Mouse (Mus musculus): ENCODE measurements around the gene Strn4.

The Strn4 gene

GRCm38 (mm10) chr7:16810920-16811648 lies 4.6 kb upstream of the Strn4 start:
- 24% methylated on average over 90 of the region's 90 CpGs for WGBS

GRCm38 (mm10) chr7:16811649-16812070 lies 4.0 kb upstream of the Strn4 start:
- 31% methylated on average over 17 of the region's 17 CpGs for WGBS

- WGBS = 57% methylated on average over 2 of the region's 2 CpGs
Observed at GRCm38 (mm10) chr7:16812505-16812904, 3.2 kb upstream of the Strn4 start.

- 0% methylated on average over 55 of the region's 55 CpGs for whole genome bisulfite sequencing
Observed at GRCm38 (mm10) chr7:16816078-16816474, 387 bp downstream of the Strn4 start.

- WGBS = under 1% methylated on average over 64 of the region's 64 CpGs
Observed at GRCm38 (mm10) chr7:16816475-16817122, 910 bp downstream of the Strn4 start, which contains the start of gene Fkrp. TSS of gene Fkrp (minus strand) at chr7:16816732.

GRCm38 (mm10) chr7:16817693-16818092 lies 2.0 kb downstream of the Strn4 start:
- WGBS = 15% methylated on average over 3 of the region's 3 CpGs

- 40% methylated on average over 5 of the region's 5 CpGs for WGBS
Observed at GRCm38 (mm10) chr7:16819794-16820193, 4.1 kb downstream of the Strn4 start.

- 22% methylated on average over 5 of the region's 5 CpGs for WGBS
Observed at GRCm38 (mm10) chr7:16820271-16820763, 4.6 kb downstream of the Strn4 start.

- 39% methylated on average over 3 of the region's 3 CpGs for WGBS
Observed at GRCm38 (mm10) chr7:16821091-16821490, 5.4 kb downstream of the Strn4 start.

- 17% methylated on average over 4 of the region's 4 CpGs for WGBS
Observed at GRCm38 (mm10) chr7:16821669-16822101, 6.0 kb downstream of the Strn4 start.

GRCm38 (mm10) chr7:16823734-16824133 lies 8.0 kb downstream of the Strn4 start:
- 23% methylated on average over 5 of the region's 5 CpGs for WGBS

GRCm38 (mm10) chr7:16825785-16826184 lies 10.1 kb downstream of the Strn4 start:
- 60% methylated on average over 10 of the region's 10 CpGs for WGBS

- WGBS = 60% methylated on average over 5 of the region's 5 CpGs
Observed at GRCm38 (mm10) chr7:16826571-16826970, 10.9 kb downstream of the Strn4 start.

GRCm38 (mm10) chr7:16827274-16827673 lies 11.6 kb downstream of the Strn4 start:
- 52% methylated on average over 4 of the region's 4 CpGs for WGBS

GRCm38 (mm10) chr7:16830449-16830848 lies 14.8 kb downstream of the Strn4 start:
- 71% methylated on average over 9 of the region's 9 CpGs for WGBS

GRCm38 (mm10) chr7:16837916-16838803 lies 22.5 kb downstream of the Strn4 start:
- WGBS = 87% methylated on average over 18 of the region's 18 CpGs

- WGBS = 67% methylated on average over 6 of the region's 6 CpGs
Observed at GRCm38 (mm10) chr7:16838804-16839426, 23.2 kb downstream of the Strn4 start.

- WGBS = 90% methylated on average over 12 of the region's 12 CpGs
Observed at GRCm38 (mm10) chr7:16839427-16840108, 23.9 kb downstream of the Strn4 start.

- 93% methylated on average over 2 of the region's 2 CpGs for WGBS
Observed at GRCm38 (mm10) chr7:16840109-16840491, 24.4 kb downstream of the Strn4 start.

- 70% methylated on average over 4 of the region's 4 CpGs for WGBS
Observed at GRCm38 (mm10) chr7:16841078-16841477, 25.4 kb downstream of the Strn4 start.
